Mouse (Mus musculus): ENCODE results near the gene Ptbp3.

DNA sequence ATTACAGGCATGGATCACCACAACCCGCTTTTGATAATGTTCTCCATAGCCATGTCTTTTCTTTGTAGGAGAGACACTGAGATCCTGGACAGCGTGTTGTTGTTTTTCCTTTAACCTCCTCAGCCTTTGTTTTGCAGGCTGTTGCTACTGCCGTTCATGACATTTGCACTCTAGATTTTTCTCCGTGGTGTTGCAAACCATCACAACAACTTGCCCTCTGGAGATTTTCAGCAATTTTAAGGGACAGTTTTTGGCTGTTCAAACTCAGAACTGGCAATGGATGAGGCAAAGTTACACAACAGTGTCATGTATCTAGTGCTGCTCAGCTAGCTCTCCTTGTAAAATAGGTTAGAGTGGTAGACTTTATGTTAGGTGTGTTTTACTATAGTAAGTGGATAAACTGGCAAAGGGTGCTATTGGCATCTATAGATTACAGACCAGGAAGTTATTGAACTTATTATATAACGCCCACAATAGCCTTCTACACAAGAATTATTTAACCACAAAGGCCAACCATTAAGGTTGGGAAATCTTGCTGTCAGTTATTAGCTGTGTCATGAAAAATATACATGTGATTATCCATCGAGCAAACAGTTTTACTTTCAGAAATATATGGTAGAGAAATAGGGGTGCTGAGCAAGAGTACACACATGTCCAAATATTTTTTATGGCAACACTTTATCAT, 18.6 kb upstream of the Ptbp3 start:
- TF ChIP-seq POLR2A (IDR thresholded peaks at IDR 0.05; ENCODE audit: extremely low read depth, insufficient read depth, low read length) (no peak), CTCF (IDR thresholded peaks at IDR 0.05; ENCODE audit: low read depth, low read length) (no peak)
